Mouse (Mus musculus): ENCODE results near the gene Vps50. TPM values are rescaled to one million over a fixed set of nuclear protein-coding genes. Genes with fewer than 3 reads are reported as not detected.
"Not testable (repeated sequence)": the region's sequence is repeated elsewhere in the genome, so short reads cannot be mapped to it uniquely, and the experiment has no call there.

Gene Vps50
- total and polyA plus RNA-seq, 3 experiments = 17.0 to 39.1 (median 19.6) TPM

- H3K27me3 ChIP-seq (replicated peaks); dilution Hi-C loops (cut with MboI; ENCODE audit: extremely low pct_ligation_motif_present, extremely low pct_unique_long_range_greater_than_20kb, low sequenced_read_pairs); H3K4me1 ChIP-seq (ENCODE audit: control insufficient read depth in 1 of 2, insufficient read depth in 2 of 2); H3K27ac ChIP-seq (ENCODE audit: insufficient read depth, low read depth); in situ Hi-C loops (cut with MboI; ENCODE audit: low pct_ligation_motif_present, low pct_unique_long_range_greater_than_20kb, low sequenced_read_pairs); H3K36me3 ChIP-seq (replicated peaks in 1 of 2; ENCODE audit: control insufficient read depth in 1 of 2, insufficient read depth in 1 of 2, low read length in 1 of 2); H3K79me2 ChIP-seq (replicated peaks; ENCODE audit: control insufficient read depth, extremely low read depth, insufficient read depth, poor library complexity, severe bottlenecking); H3K9me3 ChIP-seq (replicated peaks; ENCODE audit: low read length): not testable (repeated sequence)
- DNase-seq (ENCODE audit: extremely low read depth) = peak; percentile 35
- Histone ChIP-seq H3K9ac (ENCODE audit: insufficient read depth, low read depth) (peak overlapping the region; percentile 48; the same call in 1 of the 2 replicates), H3K4me2 (ENCODE audit: insufficient read depth, low read depth, poor library complexity, severe bottlenecking) (peak overlapping the region; percentile 79), H3K4me3 (replicated peaks in 1 of 3; ENCODE audit: low read depth in 2 of 3, low read length in 2 of 3, poor library complexity in 1 of 3) (peak overlapping the region in 2 of 3 experiments; percentile 47 to 52)
- TF ChIP-seq SMC3 (IDR thresholded peaks at IDR 0.05; ENCODE audit: low read depth, low read length) = peak; percentile 5
- TF ChIP-seq CTCF (conservative IDR thresholded peaks at IDR 0.05 in 1 of 2, IDR thresholded peaks at IDR 0.05 in 1 of 2; ENCODE audit: low read depth in 2 of 2, low read length in 2 of 2) = peak; percentile 24 to 42; a peak in 3 of 4 replicates
These were observed 122.5 kb downstream of the Vps50 start for GRCm38 (mm10) chr6:3620428-3621387.

Other genes with a start within 250 kb of the Vps50 start
- 3.7 and 4.1 TPM in 2 replicates for gene Samd9l, start 98.8 kb upstream of the Vps50 start, total RNA-seq (2012; rRNA removed)
- gene Samd9l, start 98.8 kb upstream of the Vps50 start, total RNA-seq (2014; rRNA removed) = 20.0 and 26.2 TPM in 2 replicates
- 7.5 and 8.2 TPM in 2 replicates for gene Samd9l, start 98.8 kb upstream of the Vps50 start, polyA plus RNA-seq (2012; ENCODE audit: insufficient read length, low read depth)
- gene Hepacam2, start 84 bp upstream of the Vps50 start, total RNA-seq (2012; rRNA removed) = 12.8 and 13.3 TPM in 2 replicates
- gene Hepacam2, start 84 bp upstream of the Vps50 start, total RNA-seq (2014; rRNA removed) = 50.7 TPM in 2 replicates
- 28.7 and 37.4 TPM in 2 replicates for gene Hepacam2, start 84 bp upstream of the Vps50 start, polyA plus RNA-seq (2012; ENCODE audit: insufficient read length, low read depth)

Measured in CH12.LX (cell line).